Mouse (Mus musculus) lung, adult 2 months (tissue): ENCODE results near the gene Strn4.

Experiments used
- CTCF ChIP-seq: fragments of 200-500 bp; IDR thresholded peaks from 2 replicates; pipeline ENCODE4 v1.5.1; 2011; ENCODE audit warnings: mild to moderate bottlenecking, low read length, control low read depth; ENCODE audit not compliant: insufficient read depth
- POLR2A ChIP-seq: fragments of 200-500 bp; IDR thresholded peaks from 2 replicates; pipeline ENCODE4 v1.6.1; 2011; ENCODE audit warnings: low read depth, mild to moderate bottlenecking, control low read depth, low read length, borderline replicate concordance; ENCODE audit errors: extremely low read depth

DNA sequence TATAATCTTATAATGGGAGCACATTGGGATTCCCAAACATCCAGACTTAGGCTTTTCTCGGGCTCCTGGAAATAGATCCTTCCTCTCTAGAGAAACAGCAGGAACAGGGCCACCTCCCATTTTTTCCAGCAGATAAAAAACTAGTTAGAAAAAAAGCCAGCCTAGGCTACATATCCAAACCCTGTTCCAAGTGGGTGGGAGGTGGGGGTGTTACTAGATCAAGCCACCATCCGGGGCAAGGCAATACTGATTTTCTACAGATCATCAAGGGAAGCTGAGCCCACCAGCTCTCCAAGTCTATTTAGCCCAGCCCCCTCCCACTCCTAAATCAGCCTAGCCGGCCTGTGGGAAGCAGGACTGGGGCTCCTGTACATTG is 29.0 kb downstream of the Strn4 start:
- TF ChIP-seq CTCF (no peak), POLR2A (no peak)
